Mouse (Mus musculus) small intestine, adult 2 months (tissue): ENCODE results near the gene Cbln1.

Experiments used
- CTCF ChIP-seq: fragments of 200-500 bp; IDR thresholded peaks from 2 replicates; pipeline ENCODE4 v1.5.1; 2012; ENCODE audit warnings: low read depth, mild to moderate bottlenecking, control low read depth, inconsistent platforms, low read length, moderate library complexity, mixed read lengths; ENCODE audit not compliant: insufficient replicate concordance, insufficient read length; ENCODE audit errors: extremely low read depth
- POLR2A ChIP-seq: fragments of 200-500 bp; IDR thresholded peaks from 2 replicates; pipeline ENCODE4 v1.6.1; 2012; ENCODE audit warnings: low read depth, mild to moderate bottlenecking, control low read depth, inconsistent platforms, low read length, moderate library complexity

- TF ChIP-seq CTCF (no peak), POLR2A (no peak)
Observed at GRCm38 (mm10) chr8:87475551-87475950, 3.1 kb upstream of the Cbln1 start.
